Mouse (Mus musculus) adrenal gland, adult (tissue): ENCODE results near the gene Psmc4.

Experiments used
- DNase-seq, 2 experiments: peaks; one replicate each; pipeline ENCODE4 v3.0.0; 2022 to 2023; ENCODE audit warnings: low spot score in 1 of 2; ENCODE audit not compliant: inconsistent age in 2 of 2

The Psmc4 gene

GRCm38 (mm10) chr7:28049476-28050409 lies at the start of gene Psmc4:
Gene Psmc4 (minus strand): TSS chr7:28050101.
- peak; percentile 99 for DNase-seq

GRCm38 (mm10) chr7:28099101-28099500 lies 49.2 kb upstream of the Psmc4 start:
- no peak for DNase-seq

- no peak for DNase-seq
Measured at GRCm38 (mm10) chr7:28093541-28093940, 43.6 kb upstream of the Psmc4 start.

- no peak for DNase-seq
Measured at GRCm38 (mm10) chr7:28086236-28086635, 36.3 kb upstream of the Psmc4 start.

GRCm38 (mm10) chr7:28084215-28084614 lies 34.3 kb upstream of the Psmc4 start:
- DNase-seq = no peak

GRCm38 (mm10) chr7:28070531-28071298 lies 20.8 kb upstream of the Psmc4 start, which contains the start of gene Fcgbp:
Gene Fcgbp (plus strand): TSS chr7:28071236.
- DNase-seq = no peak

GRCm38 (mm10) chr7:28069546-28070172 lies 19.8 kb upstream of the Psmc4 start:
- DNase-seq = no peak

- no peak for DNase-seq
Measured at GRCm38 (mm10) chr7:28068661-28069060, 18.8 kb upstream of the Psmc4 start.

- DNase-seq = no peak
Measured at GRCm38 (mm10) chr7:28059972-28060371, 10.1 kb upstream of the Psmc4 start.

GRCm38 (mm10) chr7:28053046-28053930 lies 3.4 kb upstream of the Psmc4 start:
- DNase-seq = no peak

GRCm38 (mm10) chr7:28050584-28050983 lies 683 bp upstream of the Psmc4 start:
- peak in 1 of 2 experiments; percentile 22 for DNase-seq

- no peak for DNase-seq
Measured at GRCm38 (mm10) chr7:28044524-28044923, 5.4 kb downstream of the Psmc4 start.

GRCm38 (mm10) chr7:28014445-28014810 lies 35.5 kb downstream of the Psmc4 start:
- no peak for DNase-seq

GRCm38 (mm10) chr7:28013549-28014444 lies 36.1 kb downstream of the Psmc4 start, which contains the start of gene Zfp850:
Gene Zfp850 (minus strand): TSS chr7:28014115.
- peak; percentile 81 to 95 for DNase-seq

GRCm38 (mm10) chr7:28010271-28010670 lies 39.6 kb downstream of the Psmc4 start:
- DNase-seq = no peak
